Mouse (Mus musculus) midbrain, embryonic 12.5 days (tissue): Measurements from ENCODE around the gene Yjefn3. TPM values are rescaled to one million over a fixed set of nuclear protein-coding genes. Genes with fewer than 3 reads are reported as not detected.

ENCODE experiments used
- ATAC-seq: fragments of 200-750 bp; cut with Nextera tagmentation; 2 replicates; pipeline ENCODE4 v1.8.0; 2017; ENCODE audit warnings: low read depth, moderate TSS enrichment, moderate library complexity; ENCODE audit not compliant: low FRiP score
- H3K27ac ChIP-seq: fragments of 300-500 bp; sonication (generic); replicated peaks from 2 replicates; pipeline ENCODE4 v1.5.1; 2016; ENCODE audit warnings: mild to moderate bottlenecking
- H3K27me3 ChIP-seq: fragments of 300-500 bp; sonication (generic); 2 replicates; pipeline ENCODE4 v1.6.1; 2016; ENCODE audit warnings: mild to moderate bottlenecking
- H3K36me3 ChIP-seq: fragments of 300-500 bp; sonication (generic); 2 replicates; pipeline ENCODE4 v1.6.1; 2016
- H3K4me1 ChIP-seq: fragments of 300-500 bp; sonication (generic); 2 replicates; pipeline ENCODE4 v1.6.1; 2016
- H3K4me2 ChIP-seq: fragments of 300-500 bp; sonication (generic); replicated peaks from 2 replicates; pipeline ENCODE4 v1.6.1; 2016; ENCODE audit warnings: mild to moderate bottlenecking, moderate library complexity
- H3K4me3 ChIP-seq: fragments of 300-500 bp; sonication (generic); 2 replicates; pipeline ENCODE4 v1.5.1; 2016; ENCODE audit warnings: mild to moderate bottlenecking
- H3K9ac ChIP-seq: fragments of 300-500 bp; sonication (generic); replicated peaks from 2 replicates; pipeline ENCODE4 v1.6.1; 2016; ENCODE audit warnings: mild to moderate bottlenecking, moderate library complexity
- H3K9me3 ChIP-seq: fragments of 300-500 bp; sonication (generic); 2 replicates; pipeline ENCODE4 v1.6.1; 2016; ENCODE audit warnings: mild to moderate bottlenecking
- WGBS: fragments of 180-500 bp; shearing (Covaris S2); methylation state at CpG from one replicate; pipeline ENCODE4 v1.1.7; 2016; 5-methylcytosine and 5-hydroxymethylcytosine counted together
- polyA plus RNA-seq: library from polyadenylated mRNA; unstranded; fragments of >200 nt; fragmentation: Nextera tagmentation; extraction: Ambion mirVana; gene quantifications from 2 replicates; pipeline ENCODE4 v1.2.1, GENCODE M21; 2016

The Yjefn3 gene
- polyA plus RNA-seq, 1 experiment from 2014 or later = 8.0 TPM

GRCm38 (mm10) chr8:69850926-69851506 is 51.5 kb downstream of the Yjefn3 start:
- H3K4me3 ChIP-seq = no peak overlapping the region
- no peak overlapping the region for H3K9ac ChIP-seq
- 80% methylated on average over 7 of the region's 7 CpGs for WGBS
- no peaks in the 10 kb centered on the region for H3K4me1 ChIP-seq
- H3K36me3 ChIP-seq = peaks cover 18% of the 10 kb centered on the region
- no peaks in the 10 kb centered on the region for H3K9me3 ChIP-seq
- H3K27ac ChIP-seq = no peak overlapping the region
- H3K4me2 ChIP-seq = no peak overlapping the region
- no peak for ATAC-seq
- H3K27me3 ChIP-seq = no peaks in the 10 kb centered on the region

DNA sequence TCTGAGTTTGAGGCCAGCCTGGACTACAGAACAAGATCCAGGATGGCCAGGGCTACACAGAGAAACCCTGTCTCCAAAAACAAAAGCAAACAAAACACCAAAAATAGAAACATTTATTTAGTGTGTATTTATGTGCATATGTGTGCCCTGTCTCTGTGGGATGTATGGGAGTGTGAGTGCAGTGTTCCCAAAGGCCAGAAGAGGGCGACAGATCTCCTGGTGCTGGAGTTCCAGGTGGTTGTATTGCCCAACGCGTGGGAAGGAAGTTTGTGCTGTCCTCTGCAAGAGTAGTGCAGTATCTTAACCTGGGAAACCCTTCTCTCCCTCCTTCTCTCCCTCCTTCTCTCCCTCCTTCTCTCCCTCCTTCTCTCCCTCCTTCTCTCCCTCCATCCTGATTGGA is 52.6 kb downstream of the Yjefn3 start:
- Histone ChIP-seq H3K4me3 (no peak overlapping the region), H3K4me1 (no peaks in the 10 kb centered on the region), H3K4me2 (no peak overlapping the region), H3K9me3 (no peaks in the 10 kb centered on the region), H3K27me3 (no peaks in the 10 kb centered on the region), H3K36me3 (peaks cover 18% of the 10 kb centered on the region), H3K9ac (no peak overlapping the region), H3K27ac (no peak overlapping the region)
- 49% methylated on average over 3 of the region's 3 CpGs for WGBS
- ATAC-seq = no peak

DNA sequence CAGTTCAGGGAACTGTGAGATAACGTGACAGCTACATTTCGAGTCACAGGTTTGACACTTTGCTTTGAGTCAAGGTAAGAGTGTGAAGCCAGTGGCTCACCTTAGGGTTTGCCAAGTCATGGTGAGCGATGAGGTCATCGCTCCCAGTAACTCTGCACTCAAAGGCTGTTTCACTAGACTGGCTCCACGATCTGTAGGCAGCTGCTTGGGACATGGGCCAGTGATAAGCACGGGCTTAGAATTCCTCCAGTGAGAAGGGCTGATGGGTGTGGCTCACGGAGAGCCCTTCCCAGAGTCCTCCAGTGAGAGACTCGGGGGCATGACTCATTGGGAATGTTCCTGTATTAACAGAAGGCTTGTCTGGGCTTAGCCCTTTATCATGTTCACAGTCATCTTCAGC is 53.6 kb downstream of the Yjefn3 start:
- Histone ChIP-seq H3K27me3 (no peaks in the 10 kb centered on the region), H3K4me1 (no peaks in the 10 kb centered on the region), H3K27ac (no peak overlapping the region), H3K4me2 (no peak overlapping the region), H3K36me3 (peaks cover 18% of the 10 kb centered on the region), H3K9me3 (no peaks in the 10 kb centered on the region), H3K9ac (no peak overlapping the region), H3K4me3 (no peak overlapping the region)
- WGBS = 90% methylated on average over 8 of the region's 8 CpGs
- ATAC-seq = no peak

DNA sequence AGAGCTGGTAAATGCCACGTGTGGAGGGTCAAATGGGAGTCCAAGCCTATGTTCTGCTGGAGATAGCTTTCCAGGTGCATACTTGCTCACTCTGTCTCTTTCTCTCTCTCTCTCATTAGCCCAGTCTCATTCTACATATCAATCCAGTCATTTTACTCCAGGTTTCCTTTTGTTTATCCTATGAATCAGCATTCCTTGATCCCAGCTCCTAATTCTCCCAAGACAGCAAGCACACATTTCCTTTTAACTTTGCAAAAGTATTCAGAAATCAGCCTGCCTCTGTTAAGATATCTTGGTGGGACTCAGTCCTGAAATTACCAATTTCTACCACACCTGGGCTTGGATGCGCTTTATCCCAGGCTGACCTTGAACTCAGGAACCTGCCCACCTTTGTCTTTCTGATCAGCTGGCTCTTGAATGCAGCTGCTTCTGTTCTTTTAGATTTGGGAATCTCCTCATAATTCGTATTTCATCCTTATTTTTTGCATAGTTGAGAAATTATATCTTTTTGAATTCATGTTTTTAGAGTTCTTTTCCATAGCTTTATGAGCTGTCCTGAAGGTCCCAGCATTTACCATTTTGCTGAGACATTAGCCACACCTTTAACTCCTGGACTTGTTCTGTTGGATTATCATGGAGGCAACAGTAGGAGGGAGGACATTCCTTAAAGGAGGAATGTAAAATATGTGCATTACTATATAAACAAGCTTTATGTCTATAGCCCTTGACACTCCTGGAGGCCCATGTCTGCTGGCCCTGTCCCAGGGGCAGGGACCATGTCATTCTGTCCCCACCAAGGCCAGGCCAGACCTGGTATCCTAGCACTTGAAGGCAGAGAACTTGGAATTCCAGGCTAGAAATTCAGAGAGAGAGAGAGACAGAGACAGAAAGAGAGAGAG is 55.1 kb downstream of the Yjefn3 start:
- no peak for ATAC-seq
- Histone ChIP-seq H3K9ac (no peak overlapping the region), H3K27ac (no peak overlapping the region), H3K27me3 (no peaks in the 10 kb centered on the region), H3K9me3 (no peaks in the 10 kb centered on the region), H3K36me3 (peaks cover 16% of the 10 kb centered on the region), H3K4me3 (no peak overlapping the region), H3K4me2 (no peak overlapping the region), H3K4me1 (no peaks in the 10 kb centered on the region)
- WGBS = 84% methylated on average over 3 of the region's 3 CpGs

Other genes starting within 250 kb of the Yjefn3 start
- gene Zfp964, start 248.2 kb downstream of the Yjefn3 start, polyA plus RNA-seq = 2.6 and 3.5 TPM in 2 replicates
- 32.5 and 34.3 TPM in 2 replicates for gene Zfp869, start 192.0 kb downstream of the Yjefn3 start, polyA plus RNA-seq
- 6.3 and 7.3 TPM in 2 replicates for gene Zfp963, start 152.7 kb downstream of the Yjefn3 start, polyA plus RNA-seq
- 0.71 TPM in 1 of 2 replicates, not detected in the other for gene Gm20422, start 127.8 kb downstream of the Yjefn3 start, polyA plus RNA-seq
- gene Atp13a1, start 111.5 kb downstream of the Yjefn3 start, polyA plus RNA-seq = 54.8 and 55.4 TPM in 2 replicates
- 44.6 and 45.7 TPM in 2 replicates for gene Zfp866, start 111.5 kb downstream of the Yjefn3 start, polyA plus RNA-seq
- 19.6 and 20.2 TPM in 2 replicates for gene Gmip, start 94.0 kb downstream of the Yjefn3 start, polyA plus RNA-seq
- 0.54 and 0.65 TPM in 2 replicates for gene Lpar2, start 80.3 kb downstream of the Yjefn3 start, polyA plus RNA-seq
- 44.8 and 49.3 TPM in 2 replicates for gene Pbx4, start 70.2 kb downstream of the Yjefn3 start, polyA plus RNA-seq
- 0.85 and 1.1 TPM in 2 replicates for gene Cilp2, start 15.0 kb downstream of the Yjefn3 start, polyA plus RNA-seq
- 4.0 and 5.7 TPM in 2 replicates for gene Tssk6, start 528 bp downstream of the Yjefn3 start, polyA plus RNA-seq
- 165 and 170 TPM in 2 replicates for gene Ndufa13, start 154 bp downstream of the Yjefn3 start, polyA plus RNA-seq
- 44.3 TPM in 2 replicates for gene Gatad2a, start 93.7 kb upstream of the Yjefn3 start, polyA plus RNA-seq
- gene Mau2, start 140.0 kb upstream of the Yjefn3 start, polyA plus RNA-seq = 76.4 and 77.8 TPM in 2 replicates
- 55.6 and 56.8 TPM in 2 replicates for gene Sugp1, start 140.1 kb upstream of the Yjefn3 start, polyA plus RNA-seq
- 1.3 and 2.0 TPM in 2 replicates for gene Tm6sf2, start 170.2 kb upstream of the Yjefn3 start, polyA plus RNA-seq
- gene Hapln4, start 180.7 kb upstream of the Yjefn3 start, polyA plus RNA-seq = 0.20 and 0.23 TPM in 2 replicates
- 91.9 and 109 TPM in 2 replicates for gene Ncan, start 218.2 kb upstream of the Yjefn3 start, polyA plus RNA-seq
- gene Nr2c2ap, start 228.6 kb upstream of the Yjefn3 start, polyA plus RNA-seq = 23.3 and 23.8 TPM in 2 replicates
- 16.3 and 17.8 TPM in 2 replicates for gene Rfxank, start 236.4 kb upstream of the Yjefn3 start, polyA plus RNA-seq
- gene Borcs8, start 236.8 kb upstream of the Yjefn3 start, polyA plus RNA-seq = 37.1 and 41.9 TPM in 2 replicates
- gene Mef2b, start 237.0 kb upstream of the Yjefn3 start, polyA plus RNA-seq = 0.19 and 0.46 TPM in 2 replicates